8 mouse cellular contexts compared by ENCODE assay signal in genomic region chr17:84790447-84791098, GRCm38 (mm10). TPM values are rescaled to one million over a fixed set of nuclear protein-coding genes. Genes with fewer than 3 reads are reported as not detected.
DNase-seq lines count a peak whose midpoint lies in the region; ATAC-seq lines count a peak whose summit lies in the region.

TSS of gene Lrpprc (minus strand) at chr17:84790789.

- ATAC-seq in megakaryocyte progenitor cell, adult 5-6 weeks (replicated peaks; ENCODE audit: poor library complexity), result peak; percentile 95

- DNase-seq in adipocyte (ENCODE audit: low spot score), result peak; percentile 96
- DNase-seq in embryo, embryonic 10 days (ENCODE audit: low spot score), result peak; percentile 96
- peak; percentile 93 for DNase-seq in gastrocnemius, postnatal 10 days
- DNase-seq in induced T-regulatory cell, adult 2 months (ENCODE audit: low read depth), result peak; percentile 97
- DNase-seq in left cerebral cortex, adult 9 months (ENCODE audit: low spot score in 2 of 2), result peak; percentile 77 to 94
- DNase-seq in right cerebral cortex, postnatal 14 days, result peak; percentile 92
- peak; percentile 91 to 93 for DNase-seq in urinary bladder, postnatal 36 days (ENCODE audit: low spot score in 2 of 2)

RNA-seq across cellular contexts. Expression of gene Lrpprc, which starts in this region (rescaled TPM):
- 10 to 100 TPM; 56.0 to 62.7 TPM for total RNA-seq in gastrocnemius, postnatal 10 days (2021)
- total RNA-seq in megakaryocyte progenitor cell, adult 5-6 weeks (2015), result 42.0 and 53.0 TPM in 2 replicates
- 76.3 and 91.4 TPM in 2 replicates for total RNA-seq in megakaryocyte progenitor cell, adult 5-6 weeks (2017)

Comparison
In these comparisons a context has a peak if more than half of its experiments do, and no peak if none do; other contexts are left out.
1. Peak in every context shown above with its lines: DNase-seq and ATAC-seq.